Mouse (Mus musculus) thymus, adult 2 months (tissue): Measurements from ENCODE around the gene Mad1l1.

Experiments
- CTCF ChIP-seq: fragments of 200-500 bp; IDR thresholded peaks from 2 replicates; pipeline ENCODE4 v1.5.1; 2012; ENCODE audit warnings: mild to moderate bottlenecking, control low read depth, low read length, moderate library complexity, borderline replicate concordance; ENCODE audit not compliant: control insufficient read depth, poor library complexity, insufficient read depth; ENCODE audit errors: extremely low read depth
- POLR2A ChIP-seq: fragments of 200-500 bp; IDR thresholded peaks from 2 replicates; pipeline ENCODE4 v1.6.1; 2012; ENCODE audit warnings: mild to moderate bottlenecking, low read length, control low read depth, moderate library complexity; ENCODE audit not compliant: control insufficient read depth, poor library complexity, insufficient read depth; ENCODE audit errors: extremely low read depth

GRCm38 (mm10) chr5:140134021-140134420 is 187.3 kb downstream of the Mad1l1 start:
- no peak for TF ChIP-seq POLR2A
- no peak for TF ChIP-seq CTCF
